Mouse (Mus musculus): ENCODE data around the gene Ppp1r12b. TPM values are rescaled to one million over a fixed set of nuclear protein-coding genes. Genes with fewer than 3 reads are reported as not detected.

Ppp1r12b gene
- polyA plus RNA-seq, 1 experiment from 2014 or later = 5.0 TPM

DNA sequence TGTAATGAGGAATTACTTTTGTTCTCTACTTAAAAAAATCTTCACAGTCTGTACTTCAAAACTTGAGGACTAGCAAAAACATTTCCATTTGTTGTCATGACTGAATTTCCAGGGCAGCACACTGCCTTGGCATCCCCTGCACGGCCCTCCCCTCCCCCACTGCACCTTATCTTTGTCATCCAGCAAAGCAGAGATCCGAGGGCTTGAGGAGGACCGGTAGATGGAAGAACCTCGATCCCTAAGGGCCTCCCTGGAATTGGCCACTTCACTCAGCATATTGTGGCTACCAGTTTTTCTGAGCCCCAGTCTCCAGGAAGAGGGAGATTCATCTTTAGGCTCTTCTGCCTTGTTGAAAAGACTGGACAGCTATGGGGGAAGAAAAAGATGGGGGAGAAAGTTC, 79.9 kb downstream of the Ppp1r12b start:
- no peaks in the 10 kb centered on the region for H3K9me3 ChIP-seq
- H3K4me3 ChIP-seq = no peak overlapping the region
- DNase-seq (ENCODE audit: low spot score) = no peak
- WGBS = 47% methylated on average over 4 of the region's 4 CpGs
- peaks cover 16% of the 10 kb centered on the region; the same call in 1 of the 2 replicates for H3K36me3 ChIP-seq (replicated peaks)
- H3K4me1 ChIP-seq = no peaks in the 10 kb centered on the region
- H3K27me3 ChIP-seq (replicated peaks; ENCODE audit: low read depth, poor library complexity, severe bottlenecking) = no peaks in the 10 kb centered on the region
- no peak overlapping the region for H3K27ac ChIP-seq (replicated peaks)

GRCm38 (mm10) chr1:134872678-134873077, 83.1 kb downstream of the Ppp1r12b start:
- Histone ChIP-seq H3K4me3 (no peak overlapping the region), H3K27ac (replicated peaks) (no peak overlapping the region), H3K9me3 (no peaks in the 10 kb centered on the region), H3K27me3 (replicated peaks; ENCODE audit: low read depth, poor library complexity, severe bottlenecking) (no peaks in the 10 kb centered on the region), H3K36me3 (replicated peaks) (peaks cover 18% of the 10 kb centered on the region; the same call in 1 of the 2 replicates), H3K4me1 (no peaks in the 10 kb centered on the region)
- WGBS = 85% methylated on average over 6 of the region's 6 CpGs
- DNase-seq (ENCODE audit: low spot score) = no peak

DNA sequence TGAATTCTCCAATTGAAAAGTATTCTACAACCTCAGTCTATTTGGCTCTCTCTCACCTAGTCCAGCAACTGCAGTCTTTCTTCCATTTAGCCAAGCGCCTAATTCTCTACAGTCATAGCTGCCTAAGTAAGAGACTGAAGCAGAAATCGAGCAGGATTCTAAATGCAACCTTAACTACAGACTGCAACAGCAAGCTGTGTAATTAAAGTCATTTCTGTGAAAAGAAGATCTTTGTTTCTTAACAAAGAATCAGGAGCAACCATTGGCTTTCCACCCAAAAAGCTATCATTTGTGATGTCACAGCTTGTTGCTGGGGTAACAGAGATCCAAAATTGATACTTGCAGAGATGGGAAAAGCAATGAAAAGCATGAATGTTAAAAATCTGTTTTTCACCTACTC, 89.3 kb downstream of the Ppp1r12b start:
- peaks cover 37% of the 10 kb centered on the region for H3K27me3 ChIP-seq (replicated peaks; ENCODE audit: low read depth, poor library complexity, severe bottlenecking)

DNA sequence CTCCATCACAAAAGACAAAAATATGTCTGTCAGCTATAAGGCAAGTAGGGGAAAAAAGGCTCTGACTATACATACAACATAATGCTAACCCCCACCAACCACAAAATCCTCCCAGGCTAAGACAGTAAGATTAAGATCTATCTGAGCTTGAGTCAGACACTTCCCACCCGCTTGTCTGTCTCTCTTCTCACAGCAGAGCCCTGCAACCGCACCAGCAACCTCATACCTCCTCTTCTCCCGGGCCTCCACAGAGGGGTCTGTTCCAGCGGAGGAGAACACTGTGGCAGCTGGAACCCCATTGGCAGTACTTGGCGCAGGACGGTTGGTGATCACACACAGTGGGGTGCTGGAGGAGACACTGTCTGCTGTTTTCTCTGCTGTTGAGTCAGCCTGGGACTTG, 90.2 kb downstream of the Ppp1r12b start:
- 57% methylated on average over 6 of the region's 6 CpGs for WGBS
- H3K27me3 ChIP-seq (replicated peaks; ENCODE audit: low read depth, poor library complexity, severe bottlenecking) = peaks cover 37% of the 10 kb centered on the region
- no peaks in the 10 kb centered on the region for H3K9me3 ChIP-seq
- no peak for DNase-seq (ENCODE audit: low spot score)
- H3K36me3 ChIP-seq (replicated peaks) = peaks cover 8% of the 10 kb centered on the region; the same call in 1 of the 2 replicates
- no peak overlapping the region for H3K4me3 ChIP-seq
- H3K4me1 ChIP-seq = peaks cover 5% of the 10 kb centered on the region; the same call in 1 of the 2 replicates
- no peak overlapping the region; the same call in 1 of the 2 replicates for H3K27ac ChIP-seq (replicated peaks)

More for the DNA sequence above, 89.3 kb downstream of the Ppp1r12b start:
- no peaks in the 10 kb centered on the region for H3K9me3 ChIP-seq
- no peak for DNase-seq (ENCODE audit: low spot score)
- H3K4me1 ChIP-seq = no peaks in the 10 kb centered on the region
- no peak overlapping the region for H3K27ac ChIP-seq (replicated peaks)
- H3K36me3 ChIP-seq (replicated peaks) = peaks cover 8% of the 10 kb centered on the region; the same call in 1 of the 2 replicates
- WGBS = 86% methylated on average over 2 of the region's 2 CpGs
- H3K4me3 ChIP-seq = no peak overlapping the region

GRCm38 (mm10) chr1:134860538-134860937, 95.2 kb downstream of the Ppp1r12b start:
- no peak for DNase-seq (ENCODE audit: low spot score)
- H3K27me3 ChIP-seq (replicated peaks; ENCODE audit: low read depth, poor library complexity, severe bottlenecking) = peaks cover 42% of the 10 kb centered on the region
- H3K9me3 ChIP-seq = no peaks in the 10 kb centered on the region
- WGBS = 20% methylated on average over 2 of the region's 2 CpGs
- H3K4me3 ChIP-seq = no peak overlapping the region
- peaks cover 9% of the 10 kb centered on the region; the same call in 1 of the 2 replicates for H3K4me1 ChIP-seq
- H3K27ac ChIP-seq (replicated peaks) = no peak overlapping the region
- H3K36me3 ChIP-seq (replicated peaks) = no peaks in the 10 kb centered on the region

DNA sequence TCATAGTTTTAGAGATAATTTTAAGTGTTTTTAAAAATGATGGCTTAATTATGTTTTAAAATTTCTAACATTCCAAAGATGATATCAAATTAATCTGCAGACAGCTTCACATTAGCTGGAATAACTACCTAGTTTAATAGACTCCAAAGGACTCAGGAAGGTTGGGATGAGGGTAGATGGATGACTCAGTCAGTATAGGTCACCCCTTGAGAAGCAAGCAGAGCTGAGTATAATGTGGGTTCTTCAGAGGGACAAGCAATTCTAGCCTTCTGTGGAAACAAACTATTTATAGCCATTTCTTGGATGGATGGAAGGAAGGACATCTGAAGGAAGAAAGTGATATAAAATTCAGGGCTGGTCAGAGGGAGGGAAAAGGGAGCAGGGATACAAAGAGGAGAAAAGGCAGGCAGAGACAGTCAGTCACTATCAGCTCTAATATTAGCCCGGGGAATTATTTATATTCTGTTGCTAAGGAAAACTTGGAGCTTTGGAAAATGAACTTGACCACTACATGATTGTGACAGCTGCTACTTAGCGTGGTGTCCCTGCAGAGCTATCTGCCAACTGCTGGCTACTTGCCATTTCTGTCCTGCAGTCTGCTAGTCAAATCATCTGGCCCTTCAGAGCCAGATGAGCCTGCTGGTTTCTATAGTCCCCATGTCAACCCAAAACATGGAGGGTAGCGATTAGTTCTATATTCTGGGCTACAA, 97.2 kb downstream of the Ppp1r12b start:
- Histone ChIP-seq H3K27me3 (replicated peaks; ENCODE audit: low read depth, poor library complexity, severe bottlenecking) (peaks cover 28% of the 10 kb centered on the region), H3K36me3 (replicated peaks) (no peaks in the 10 kb centered on the region), H3K4me3 (no peak overlapping the region), H3K4me1 (peaks cover 9% of the 10 kb centered on the region; the same call in 1 of the 2 replicates), H3K9me3 (no peaks in the 10 kb centered on the region), H3K27ac (replicated peaks) (no peak overlapping the region)
- WGBS = 85% methylated on average over 3 of the region's 3 CpGs
- no peak for DNase-seq (ENCODE audit: low spot score)

- Histone ChIP-seq H3K27me3 (replicated peaks; ENCODE audit: low read depth, poor library complexity, severe bottlenecking) (peaks cover 7% of the 10 kb centered on the region; the same call in 1 of the 2 replicates), H3K36me3 (replicated peaks) (0 out of 2 replicates have a peak, but pooled peaks cover 5% of the 10 kb centered on the region)
- WGBS = 82% methylated on average over 1 of the region's 1 CpGs
These were observed 101.3 kb downstream of the Ppp1r12b start for GRCm38 (mm10) chr1:134854325-134854982.

DNA sequence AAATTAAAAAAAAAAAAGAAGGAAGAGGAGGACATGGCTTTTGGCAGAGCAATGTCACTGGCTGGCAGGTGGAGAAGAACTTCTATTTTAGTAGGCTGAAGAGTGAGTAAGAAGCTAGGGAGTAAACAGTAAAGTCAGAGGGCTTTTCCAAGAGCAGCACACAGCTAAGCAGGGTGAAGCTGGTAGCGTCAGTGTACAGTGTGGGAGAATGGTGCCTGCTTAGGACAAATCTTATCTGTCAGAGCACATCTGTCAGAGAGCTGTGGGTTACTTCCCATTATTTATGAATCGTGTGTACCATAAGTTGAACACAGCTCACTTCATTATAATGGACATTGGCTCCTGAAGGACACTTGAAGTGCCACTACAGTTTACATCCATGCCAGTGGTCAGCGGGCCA, 102.9 kb downstream of the Ppp1r12b start:
- WGBS = 89% methylated on average over 3 of the region's 3 CpGs
- Histone ChIP-seq H3K36me3 (replicated peaks) (0 out of 2 replicates have a peak, but pooled peaks cover 5% of the 10 kb centered on the region), H3K27me3 (replicated peaks; ENCODE audit: low read depth, poor library complexity, severe bottlenecking) (no peaks in the 10 kb centered on the region), H3K4me1 (no peaks in the 10 kb centered on the region; the same call in 1 of the 2 replicates), H3K9me3 (no peaks in the 10 kb centered on the region), H3K4me3 (no peak overlapping the region), H3K27ac (replicated peaks) (no peak overlapping the region)
- no peak for DNase-seq (ENCODE audit: low spot score)

More at GRCm38 (mm10) chr1:134854325-134854982, 101.3 kb downstream of the Ppp1r12b start:
- H3K27ac ChIP-seq (replicated peaks) = no peak overlapping the region
- peak; percentile 71 for DNase-seq (ENCODE audit: low spot score)
- H3K9me3 ChIP-seq = no peaks in the 10 kb centered on the region
- H3K4me3 ChIP-seq = no peak overlapping the region
- H3K4me1 ChIP-seq = no peaks in the 10 kb centered on the region; the same call in 1 of the 2 replicates

DNA sequence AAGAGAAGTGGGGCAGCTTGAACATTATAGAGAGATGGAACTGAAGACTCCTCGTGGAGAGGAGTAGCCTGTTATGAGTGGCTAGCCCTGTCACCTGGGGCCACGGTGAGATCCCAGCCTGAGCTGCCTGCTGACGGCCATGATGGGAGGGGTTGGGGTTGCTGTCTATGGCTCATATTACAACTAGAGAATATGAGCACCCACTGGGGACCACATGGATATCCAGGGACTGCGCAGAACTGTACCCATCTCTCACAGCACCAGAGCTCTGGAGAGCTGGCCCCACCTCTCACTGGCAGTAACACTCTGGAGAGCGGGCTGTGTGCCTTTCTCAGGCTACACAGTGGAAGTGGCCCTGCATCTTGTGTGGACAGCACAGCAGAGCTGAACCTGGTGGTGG, 104.5 kb downstream of the Ppp1r12b start:
- DNase-seq (ENCODE audit: low spot score) = no peak
- no peaks in the 10 kb centered on the region for H3K9me3 ChIP-seq
- no peak overlapping the region for H3K4me3 ChIP-seq
- WGBS = 77% methylated on average over 5 of the region's 5 CpGs
- no peaks in the 10 kb centered on the region for H3K27me3 ChIP-seq (replicated peaks; ENCODE audit: low read depth, poor library complexity, severe bottlenecking)
- no peaks in the 10 kb centered on the region; the same call in 1 of the 2 replicates for H3K4me1 ChIP-seq
- 0 out of 2 replicates have a peak, but pooled peaks cover 5% of the 10 kb centered on the region for H3K36me3 ChIP-seq (replicated peaks)
- H3K27ac ChIP-seq (replicated peaks) = no peak overlapping the region

- WGBS = 93% methylated on average over 3 of the region's 3 CpGs
- no peak overlapping the region for H3K4me3 ChIP-seq
- no peaks in the 10 kb centered on the region for H3K27me3 ChIP-seq (replicated peaks; ENCODE audit: low read depth, poor library complexity, severe bottlenecking)
- DNase-seq (ENCODE audit: low spot score) = no peak
- no peaks in the 10 kb centered on the region for H3K9me3 ChIP-seq
- 0 out of 2 replicates have a peak, but pooled peaks cover 5% of the 10 kb centered on the region for H3K36me3 ChIP-seq (replicated peaks)
- H3K4me1 ChIP-seq = no peaks in the 10 kb centered on the region; the same call in 1 of the 2 replicates
- no peak overlapping the region for H3K27ac ChIP-seq (replicated peaks)
These were observed 105.4 kb downstream of the Ppp1r12b start for GRCm38 (mm10) chr1:134850361-134850760.

DNA sequence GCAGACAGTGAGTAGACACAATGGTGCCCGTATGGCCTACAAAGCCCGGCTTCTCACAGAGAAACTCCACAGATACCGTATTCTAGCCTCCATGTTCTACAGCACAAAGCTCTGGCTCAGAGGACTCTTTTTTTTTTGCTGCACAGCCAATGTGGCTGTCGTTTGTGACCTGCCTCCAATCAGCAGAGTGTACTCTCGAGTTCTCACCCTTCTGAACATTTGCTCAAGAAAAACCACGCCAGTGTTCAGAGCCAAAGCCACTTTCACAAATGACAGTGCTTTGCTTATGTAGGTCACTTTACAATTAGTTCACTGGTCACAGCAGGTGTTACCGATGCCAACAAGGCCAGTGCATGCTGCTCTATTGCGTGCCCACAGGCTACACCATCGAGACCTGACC, 107.9 kb downstream of the Ppp1r12b start:
- no peak overlapping the region for H3K4me3 ChIP-seq
- H3K27me3 ChIP-seq (replicated peaks; ENCODE audit: low read depth, poor library complexity, severe bottlenecking) = no peaks in the 10 kb centered on the region
- H3K9me3 ChIP-seq = no peaks in the 10 kb centered on the region
- no peak for DNase-seq (ENCODE audit: low spot score)
- H3K27ac ChIP-seq (replicated peaks) = no peak overlapping the region
- H3K4me1 ChIP-seq = no peaks in the 10 kb centered on the region; the same call in 1 of the 2 replicates
- H3K36me3 ChIP-seq (replicated peaks) = 0 out of 2 replicates have a peak, but pooled peaks cover 5% of the 10 kb centered on the region
- 88% methylated on average over 9 of the region's 9 CpGs for WGBS

DNA sequence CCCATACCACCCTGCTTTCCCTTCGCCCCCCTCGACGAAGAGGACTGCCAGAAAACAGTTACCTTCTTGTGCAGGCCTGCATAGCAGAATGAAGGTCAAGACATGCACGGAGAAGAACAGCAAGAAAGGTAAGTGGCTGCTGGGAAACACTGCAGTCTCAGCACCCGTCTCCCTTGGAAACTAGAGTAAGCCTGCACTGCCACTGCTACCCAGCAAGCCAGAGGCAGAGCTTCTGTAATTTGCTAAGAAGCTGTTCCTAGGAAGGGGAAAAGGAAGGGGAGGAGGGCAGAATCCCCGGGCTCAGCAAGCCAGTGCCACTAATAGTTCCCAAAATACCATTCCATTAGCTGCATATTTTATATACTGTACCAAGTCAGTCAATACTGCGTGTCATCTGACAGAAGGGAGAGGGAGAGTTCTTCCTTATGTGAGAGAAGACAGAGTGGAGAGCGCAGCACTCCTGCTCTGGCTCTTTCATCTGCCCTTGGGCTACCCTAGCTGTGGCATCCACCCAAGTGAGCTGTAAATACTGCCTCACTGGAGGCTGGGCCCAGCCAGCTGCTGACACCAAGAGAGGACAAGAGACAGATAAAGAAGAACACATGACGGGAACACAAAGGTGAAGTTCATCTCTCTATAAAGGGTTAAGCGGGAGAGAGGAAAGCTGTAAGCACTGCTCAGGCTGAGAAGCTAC, 109.3 kb downstream of the Ppp1r12b start:
- no peak overlapping the region for H3K4me3 ChIP-seq
- H3K27ac ChIP-seq (replicated peaks) = no peak overlapping the region
- no peaks in the 10 kb centered on the region for H3K27me3 ChIP-seq (replicated peaks; ENCODE audit: low read depth, poor library complexity, severe bottlenecking)
- no peaks in the 10 kb centered on the region; the same call in 1 of the 2 replicates for H3K4me1 ChIP-seq
- no peak for DNase-seq (ENCODE audit: low spot score)
- H3K36me3 ChIP-seq (replicated peaks) = peaks cover 2% of the 10 kb centered on the region; the same call in 1 of the 2 replicates
- 84% methylated on average over 10 of the region's 10 CpGs for WGBS
- no peaks in the 10 kb centered on the region for H3K9me3 ChIP-seq
